Comparison of ENCODE assay signal across 8 mouse cellular contexts in genomic region chr7:141328373-141328990, GRCm38 (mm10). TPM values are rescaled to one million over a fixed set of nuclear protein-coding genes. Genes with fewer than 3 reads are reported as not detected.
A peak's percentile ranks its signal among the peaks of the same experiment; 100 is the strongest.
DNase-seq lines count a peak whose midpoint lies in the region; ATAC-seq and TF ChIP-seq lines count a peak whose summit lies in the region.

No protein-coding gene starts in this region.

- TF ChIP-seq POLR2A in spleen, adult 2 months (IDR thresholded peaks at IDR 0.05; ENCODE audit: low read depth, low read length): no peak

- H3K27ac ChIP-seq in spleen, adult 2 months (ENCODE audit: insufficient read depth, low read length): peak overlapping the region; percentile 94
- peak overlapping the region; percentile 99 for H3K27ac ChIP-seq in limb, embryonic 12.5 days
- H3K27ac ChIP-seq in stomach, postnatal 0 days (replicated peaks): peak overlapping the region; percentile 99

- H3K4me2 ChIP-seq in limb, embryonic 12.5 days: peak overlapping the region; percentile 97
- peak overlapping the region; percentile 97 for H3K4me2 ChIP-seq in stomach, postnatal 0 days (replicated peaks; ENCODE audit: low read depth)

- WGBS in spleen, adult 2 months: 16% methylated on average over 24 of the region's 24 CpGs
- 19% methylated on average over 24 of the region's 24 CpGs for WGBS in limb, embryonic 12.5 days
- 16% methylated on average over 21 of the region's 24 CpGs for WGBS in stomach, postnatal 0 days

- peak; percentile 44 for ATAC-seq in limb, embryonic 12.5 days (ENCODE audit: insufficient number of reproducible peaks, insufficient read depth, low FRiP score, low TSS enrichment, low read depth)
- peak; percentile 22 for ATAC-seq in stomach, postnatal 0 days (ENCODE audit: low FRiP score, low TSS enrichment)

- peaks cover 11% of the 10 kb centered on the region for H3K36me3 ChIP-seq in spleen, adult 2 months (ENCODE audit: control insufficient read depth, insufficient read depth, low read length)
- peaks cover 26% of the 10 kb centered on the region for H3K36me3 ChIP-seq in limb, embryonic 12.5 days
- H3K36me3 ChIP-seq in stomach, postnatal 0 days (ENCODE audit: control insufficient read depth, insufficient read depth, low read length): 0 out of 2 replicates have a peak, but pooled peaks cover 3% of the 10 kb centered on the region

- DNase-seq in embryo, embryonic 11 days: peak; percentile 27
- DNase-seq in embryo, embryonic 9.5 days (ENCODE audit: extremely low spot score): no peak
- no peak for DNase-seq in spleen, adult 2 months (ENCODE audit: low read depth in 1 of 2, low spot score in 2 of 2)
- no peak for DNase-seq in spleen, postnatal 10 days (ENCODE audit: low spot score in 2 of 2)
- DNase-seq in stomach, postnatal 0 days (ENCODE audit: low spot score): no peak
- DNase-seq in adrenal gland, adult 8-10 months: no peak
- DNase-seq in thymus, postnatal 14 days: no peak

- H3K4me3 ChIP-seq in spleen, adult 2 months (ENCODE audit: extremely low read depth, insufficient read depth, insufficient read length): peak overlapping the region; percentile 90
- H3K4me3 ChIP-seq in limb, embryonic 12.5 days (replicated peaks): peak overlapping the region; percentile 63
- peak overlapping the region; percentile 63 for H3K4me3 ChIP-seq in stomach, postnatal 0 days (ENCODE audit: low read depth, low read length)

- TF ChIP-seq EP300 in stomach, postnatal 0 days (optimal IDR thresholded peaks at IDR 0.05): no peak

- no peaks in the 10 kb centered on the region for H3K9me3 ChIP-seq in limb, embryonic 12.5 days
- H3K9me3 ChIP-seq in stomach, postnatal 0 days (ENCODE audit: control insufficient read depth, low read length): no peaks in the 10 kb centered on the region

- peak overlapping the region; percentile 95 for H3K9ac ChIP-seq in limb, embryonic 12.5 days (replicated peaks)
- H3K9ac ChIP-seq in stomach, postnatal 0 days (ENCODE audit: low read length): peak overlapping the region; percentile 92

- H3K27me3 ChIP-seq in spleen, adult 2 months (ENCODE audit: control insufficient read depth, insufficient read depth, low read length): no peaks in the 10 kb centered on the region
- H3K27me3 ChIP-seq in limb, embryonic 12.5 days: no peaks in the 10 kb centered on the region
- no peaks in the 10 kb centered on the region for H3K27me3 ChIP-seq in stomach, postnatal 0 days (ENCODE audit: control insufficient read depth, insufficient read depth, low read length)

- TF ChIP-seq CTCF in spleen, adult 2 months (IDR thresholded peaks at IDR 0.05; ENCODE audit: extremely low read depth, insufficient read depth, insufficient read length, insufficient replicate concordance): no peak
- TF ChIP-seq CTCF in stomach, postnatal 0 days (IDR thresholded peaks at IDR 0.05; ENCODE audit: low read depth): no peak

- peaks cover 12% of the 10 kb centered on the region for H3K4me1 ChIP-seq in spleen, adult 2 months (ENCODE audit: control insufficient read depth, insufficient read depth, insufficient read length)
- peaks cover 23% of the 10 kb centered on the region for H3K4me1 ChIP-seq in limb, embryonic 12.5 days (replicated peaks)
- peaks cover 9% of the 10 kb centered on the region for H3K4me1 ChIP-seq in stomach, postnatal 0 days (replicated peaks; ENCODE audit: control insufficient read depth, insufficient read depth)

RNA-seq across cellular contexts. Expression of gene Tmem80, which starts 0.9 kb away (rescaled TPM):
- polyA plus RNA-seq in spleen, adult 2 months (2012; rRNA removed): 32.4 and 37.0 TPM in 2 replicates
- 50.7 and 52.0 TPM in 2 replicates for polyA plus RNA-seq in limb, embryonic 12.5 days (2016; fragmentation: Nextera tagmentation; extraction: Ambion mirVana)
- polyA plus RNA-seq in stomach, postnatal 0 days (2015; fragmentation: Nextera tagmentation; extraction: Ambion mirVana): 18.6 and 19.7 TPM in 2 replicates
- 10 to 100 TPM; 31.4 to 46.6 (median 34.8) TPM for total RNA-seq in adrenal gland, adult 8-10 months (2022)

RNA-seq across cellular contexts. Expression of gene Deaf1, which starts 1.0 kb away (rescaled TPM):
- polyA plus RNA-seq in spleen, adult 2 months (2012; rRNA removed): 15.3 and 15.9 TPM in 2 replicates
- 61.8 and 66.5 TPM in 2 replicates for polyA plus RNA-seq in limb, embryonic 12.5 days (2016; fragmentation: Nextera tagmentation; extraction: Ambion mirVana)
- polyA plus RNA-seq in stomach, postnatal 0 days (2015; fragmentation: Nextera tagmentation; extraction: Ambion mirVana): 37.6 and 40.1 TPM in 2 replicates
- total RNA-seq in adrenal gland, adult 8-10 months (2022): 10 to 100 TPM; 27.1 to 47.4 (median 36.7) TPM

RNA-seq across cellular contexts. Expression of gene Eps8l2, which starts 10.2 kb away (rescaled TPM):
- polyA plus RNA-seq in spleen, adult 2 months (2012; rRNA removed): 2.5 TPM in 2 replicates
- polyA plus RNA-seq in limb, embryonic 12.5 days (2016; fragmentation: Nextera tagmentation; extraction: Ambion mirVana): 5.1 and 6.3 TPM in 2 replicates
- polyA plus RNA-seq in stomach, postnatal 0 days (2015; fragmentation: Nextera tagmentation; extraction: Ambion mirVana): 86.1 and 96.5 TPM in 2 replicates
- total RNA-seq in adrenal gland, adult 8-10 months (2022): 1 to 10 TPM; 2.0 to 2.9 (median 2.3) TPM

RNA-seq across cellular contexts. Expression of gene Drd4, which starts 36.7 kb away (rescaled TPM):
- polyA plus RNA-seq in spleen, adult 2 months (2012; rRNA removed): 0.09 and 0.22 TPM in 2 replicates
- polyA plus RNA-seq in limb, embryonic 12.5 days (2016; fragmentation: Nextera tagmentation; extraction: Ambion mirVana): 1.6 TPM in 2 replicates
- 0.06 and 0.16 TPM in 2 replicates for polyA plus RNA-seq in stomach, postnatal 0 days (2015; fragmentation: Nextera tagmentation; extraction: Ambion mirVana)
- 1 to 10 TPM in 1 of 4 experiments, under 1 TPM in 1, not detected in 2; 0.40 to 1.3 TPM for total RNA-seq in adrenal gland, adult 8-10 months (2022)

RNA-seq across cellular contexts. Expression of gene Sct, which starts 49.5 kb away (rescaled TPM):
- 1.6 and 4.5 TPM in 2 replicates for polyA plus RNA-seq in spleen, adult 2 months (2012; rRNA removed)
- polyA plus RNA-seq in limb, embryonic 12.5 days (2016; fragmentation: Nextera tagmentation; extraction: Ambion mirVana): 10.5 and 11.4 TPM in 2 replicates
- 2.2 and 2.4 TPM in 2 replicates for polyA plus RNA-seq in stomach, postnatal 0 days (2015; fragmentation: Nextera tagmentation; extraction: Ambion mirVana)
- under 1 TPM in 1 of 4 experiments, not detected in 3; 0.67 TPM for total RNA-seq in adrenal gland, adult 8-10 months (2022)

Comparison
In these comparisons a context has a peak if more than half of its experiments do, and no peak if none do; other contexts are left out.
1. RNA of gene Eps8l2, which starts 10.2 kb away (polyA plus RNA-seq): 86.1 to 96.5 TPM in stomach, postnatal 0 days; 5.1 to 6.3 TPM in limb, embryonic 12.5 days and 2.5 TPM in spleen, adult 2 months; every median in the first group is over 10 times any median in the second.
2. Peak in every context shown above with its lines, with median percentiles within 50 percentile points of each other: H3K27ac ChIP-seq and H3K4me3 ChIP-seq.